10 mouse cellular contexts compared by ENCODE assay signal in genomic region chr8:13685674-13686314, GRCm38 (mm10). TPM values are rescaled to one million over a fixed set of nuclear protein-coding genes. Genes with fewer than 3 reads are reported as not detected.
DNase-seq lines count a peak whose midpoint lies in the region; ATAC-seq and TF ChIP-seq lines count a peak whose summit lies in the region.
"Had no signal": no experiment of that assay in that cellular context is flagged by ENCODE, and none has a peak within 500 bp of the region (broad histone marks: within the 10 kb centered on the region; RNA-seq: fewer than 3 reads in every experiment).

No protein-coding gene starts in this region.

- H3K27ac ChIP-seq in hindbrain, embryonic 16.5 days (ENCODE audit: low read depth, low read length): no peak overlapping the region
- no peak overlapping the region for H3K27ac ChIP-seq in hindbrain, embryonic 11.5 days (ENCODE audit: low read depth, low read length)
- H3K27ac ChIP-seq in spleen, adult 2 months (ENCODE audit: insufficient read depth, low read length): peak overlapping the region; percentile 85
- H3K27ac ChIP-seq in midbrain, embryonic 13.5 days: no peak overlapping the region

- ATAC-seq in hindbrain, embryonic 16.5 days: 0 out of 2 replicates have a peak, but pooled peaks have one; percentile 32
- ATAC-seq in hindbrain, embryonic 11.5 days (ENCODE audit: low FRiP score): no peak
- no peak for ATAC-seq in midbrain, embryonic 13.5 days

- H3K9me3 ChIP-seq in hindbrain, embryonic 16.5 days (ENCODE audit: control insufficient read depth, low read length): no peaks in the 10 kb centered on the region; the same call in 1 of the 2 replicates
- H3K9me3 ChIP-seq in hindbrain, embryonic 11.5 days (ENCODE audit: control insufficient read depth, low read length): no peaks in the 10 kb centered on the region; the same call in 1 of the 2 replicates
- H3K9me3 ChIP-seq in midbrain, embryonic 13.5 days: no peaks in the 10 kb centered on the region

- no peak for TF ChIP-seq POLR2A in spleen, adult 2 months (IDR thresholded peaks at IDR 0.05; ENCODE audit: low read depth, low read length)

- H3K9ac ChIP-seq in hindbrain, embryonic 16.5 days (ENCODE audit: low read depth, low read length): no peak overlapping the region
- H3K9ac ChIP-seq in hindbrain, embryonic 11.5 days (ENCODE audit: low read depth, low read length): no peak overlapping the region
- H3K9ac ChIP-seq in midbrain, embryonic 13.5 days (replicated peaks): no peak overlapping the region

- no peak for TF ChIP-seq CTCF in spleen, adult 2 months (IDR thresholded peaks at IDR 0.05; ENCODE audit: extremely low read depth, insufficient read depth, insufficient read length, insufficient replicate concordance)

- H3K4me1 ChIP-seq in hindbrain, embryonic 16.5 days (ENCODE audit: control insufficient read depth, insufficient read depth, low read depth, low read length): peaks cover 2% of the 10 kb centered on the region
- no peaks in the 10 kb centered on the region for H3K4me1 ChIP-seq in hindbrain, embryonic 11.5 days (replicated peaks; ENCODE audit: control insufficient read depth, insufficient read depth, low read length)
- peaks cover 33% of the 10 kb centered on the region; the same call in 1 of the 2 replicates for H3K4me1 ChIP-seq in spleen, adult 2 months (ENCODE audit: control insufficient read depth, insufficient read depth, insufficient read length)
- H3K4me1 ChIP-seq in midbrain, embryonic 13.5 days (replicated peaks): peaks cover 5% of the 10 kb centered on the region; the same call in 1 of the 2 replicates

- WGBS in hindbrain, embryonic 16.5 days: 88% methylated on average over 16 of the region's 16 CpGs
- WGBS in hindbrain, embryonic 11.5 days: 85% methylated on average over 16 of the region's 16 CpGs
- 30% methylated on average over 16 of the region's 16 CpGs for WGBS in spleen, adult 2 months
- WGBS in midbrain, embryonic 13.5 days: 92% methylated on average over 16 of the region's 16 CpGs

- no peaks in the 10 kb centered on the region for H3K27me3 ChIP-seq in hindbrain, embryonic 16.5 days (replicated peaks; ENCODE audit: control insufficient read depth, insufficient read depth, low read length)
- no peaks in the 10 kb centered on the region for H3K27me3 ChIP-seq in hindbrain, embryonic 11.5 days (ENCODE audit: control insufficient read depth, insufficient read depth, low read length)
- no peaks in the 10 kb centered on the region for H3K27me3 ChIP-seq in spleen, adult 2 months (ENCODE audit: control insufficient read depth, insufficient read depth, low read length)
- H3K27me3 ChIP-seq in midbrain, embryonic 13.5 days: no peaks in the 10 kb centered on the region

- no peak overlapping the region for H3K4me3 ChIP-seq in hindbrain, embryonic 16.5 days (ENCODE audit: low read length)
- H3K4me3 ChIP-seq in hindbrain, embryonic 11.5 days (ENCODE audit: low read depth, low read length): no peak overlapping the region
- no peak overlapping the region for H3K4me3 ChIP-seq in spleen, adult 2 months (ENCODE audit: extremely low read depth, insufficient read depth, insufficient read length)
- H3K4me3 ChIP-seq in midbrain, embryonic 13.5 days (replicated peaks): no peak overlapping the region
- H3K4me3 ChIP-seq: myocyte had no signal

- no peak overlapping the region for H3K4me2 ChIP-seq in hindbrain, embryonic 16.5 days (ENCODE audit: low read length)
- no peak overlapping the region for H3K4me2 ChIP-seq in hindbrain, embryonic 11.5 days (replicated peaks; ENCODE audit: low read depth, low read length)
- H3K4me2 ChIP-seq in midbrain, embryonic 13.5 days (replicated peaks): no peak overlapping the region

- H3K36me3 ChIP-seq in hindbrain, embryonic 16.5 days (ENCODE audit: control insufficient read depth, insufficient read depth, low read length): no peaks in the 10 kb centered on the region
- H3K36me3 ChIP-seq in hindbrain, embryonic 11.5 days (ENCODE audit: control insufficient read depth, insufficient read depth, low read length): no peaks in the 10 kb centered on the region
- H3K36me3 ChIP-seq in spleen, adult 2 months (ENCODE audit: control insufficient read depth, insufficient read depth, low read length): no peaks in the 10 kb centered on the region
- no peaks in the 10 kb centered on the region for H3K36me3 ChIP-seq in midbrain, embryonic 13.5 days

- no peak for DNase-seq in hindbrain, embryonic 11.5 days (ENCODE audit: low spot score)
- DNase-seq in CD8-positive naive resting alpha-beta T cell, adult 2 months (ENCODE audit: low read depth in 2 of 2, low spot score in 2 of 2): peak; percentile 28 to 34
- peak; percentile 56 to 69 for DNase-seq in cerebellum, postnatal 36 days
- DNase-seq in spleen, adult 2 months (ENCODE audit: low read depth in 1 of 2, low spot score in 2 of 2): peak; percentile 63 to 68
- no peak for DNase-seq in kidney, postnatal 10 days
- no peak for DNase-seq in heart, postnatal 4 days
- DNase-seq: heart, postnatal 14 days had no signal

RNA-seq across cellular contexts. Expression of gene Rasa3, which starts 8.4 kb away (rescaled TPM):
- 43.5 and 46.3 TPM in 2 replicates for polyA plus RNA-seq in hindbrain, embryonic 16.5 days (2015; fragmentation: Nextera tagmentation; extraction: Ambion mirVana)
- polyA plus RNA-seq in hindbrain, embryonic 11.5 days (2014; fragmentation: Nextera tagmentation; extraction: Ambion mirVana): 19.4 and 24.3 TPM in 2 replicates
- polyA plus RNA-seq in spleen, adult 2 months (2012; rRNA removed): 98.7 and 123 TPM in 2 replicates
- 10 to 100 TPM; 27.4 to 31.1 TPM for total RNA-seq in heart, postnatal 4 days (2021)
- 20.6 and 21.7 TPM in 2 replicates for polyA plus RNA-seq in midbrain, embryonic 13.5 days (2015; fragmentation: Nextera tagmentation; extraction: Ambion mirVana)

RNA-seq across cellular contexts. Expression of gene Cfap97d2, which starts 19.9 kb away (rescaled TPM):
- polyA plus RNA-seq in hindbrain, embryonic 16.5 days (2015; fragmentation: Nextera tagmentation; extraction: Ambion mirVana): 1.0 and 1.9 TPM in 2 replicates
- polyA plus RNA-seq in hindbrain, embryonic 11.5 days (2014; fragmentation: Nextera tagmentation; extraction: Ambion mirVana): 0.85 and 1.0 TPM in 2 replicates
- polyA plus RNA-seq in spleen, adult 2 months (2012; rRNA removed): 0.11 and 0.12 TPM in 2 replicates
- total RNA-seq in heart, postnatal 4 days (2021): not detected
- 2.2 and 3.1 TPM in 2 replicates for polyA plus RNA-seq in midbrain, embryonic 13.5 days (2015; fragmentation: Nextera tagmentation; extraction: Ambion mirVana)
- total RNA-seq: heart, postnatal 14 days had no signal

Comparison
In these comparisons a context has a peak if more than half of its experiments do, and no peak if none do; other contexts are left out.
1. DNase-seq: peak in CD8-positive naive resting alpha-beta T cell, adult 2 months (2 of 2), cerebellum, postnatal 36 days (2 of 2) and spleen, adult 2 months (2 of 2); none in hindbrain, embryonic 11.5 days (single experiment), kidney, postnatal 10 days (single experiment) and heart, postnatal 4 days (single experiment).